Mouse (Mus musculus): ENCODE data around the gene Tmem243. TPM values are rescaled to one million over a fixed set of nuclear protein-coding genes. Genes with fewer than 3 reads are reported as not detected.

Tmem243 gene
- polyA plus RNA-seq, 1 experiment from 2014 or later = 20.7 TPM

DNA sequence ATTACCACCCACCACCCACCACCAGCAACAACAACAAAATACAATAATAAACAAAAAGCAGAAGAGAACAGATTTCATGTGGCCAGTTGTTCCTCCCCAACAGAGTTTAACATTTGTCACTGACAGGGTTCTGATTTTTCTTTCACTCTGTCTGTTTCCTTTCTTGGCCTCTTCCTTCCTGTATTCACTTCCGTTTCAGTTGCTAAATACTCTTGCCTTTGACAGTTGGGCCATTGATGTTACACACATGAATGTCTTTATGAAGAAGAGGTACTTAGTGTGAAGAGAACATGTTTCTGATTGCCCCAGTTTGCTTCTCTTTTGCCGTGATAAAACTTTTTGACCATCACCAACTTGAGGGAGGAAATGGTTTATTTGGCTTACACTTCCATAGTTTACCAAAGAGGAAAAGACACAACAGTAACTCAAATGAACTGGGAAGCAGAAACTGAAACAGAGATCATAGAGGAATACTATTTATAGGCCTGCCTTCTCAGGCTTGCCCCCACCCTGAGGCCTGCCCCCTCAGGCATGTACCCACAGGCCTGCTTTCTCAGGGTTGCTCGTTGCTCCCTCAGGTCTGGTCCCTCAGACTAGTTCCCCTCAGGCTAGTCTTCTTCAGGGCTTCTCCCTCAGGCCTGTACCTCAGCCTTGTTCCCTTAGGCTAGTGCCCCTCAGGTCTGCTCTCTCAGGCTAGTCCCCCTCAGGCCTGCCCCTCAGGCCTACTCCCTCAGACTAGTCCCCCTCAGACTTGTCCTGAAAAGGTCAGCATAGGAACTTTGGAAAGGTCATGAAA is 13.3 kb upstream of the Tmem243 start:
- H3K4me1 ChIP-seq = no peaks in the 10 kb centered on the region
- ATAC-seq (replicated peaks; ENCODE audit: low FRiP score) = peak; percentile 25; the same call in 1 of the 2 replicates
- WGBS = 75% methylated on average over 3 of the region's 3 CpGs
- H3K4me3 ChIP-seq (replicated peaks) = no peak overlapping the region
- no peaks in the 10 kb centered on the region for H3K27me3 ChIP-seq
- no peaks in the 10 kb centered on the region for H3K9me3 ChIP-seq (replicated peaks)
- H3K9ac ChIP-seq = no peak overlapping the region
- no peaks in the 10 kb centered on the region for H3K36me3 ChIP-seq
- no peak overlapping the region for H3K27ac ChIP-seq
- no peak overlapping the region for H3K4me2 ChIP-seq

GRCm38 (mm10) chr5:9090493-9091106 is 9.9 kb upstream of the Tmem243 start:
- ATAC-seq (replicated peaks; ENCODE audit: low FRiP score) = no peak
- no peaks in the 10 kb centered on the region for H3K4me1 ChIP-seq
- no peak overlapping the region for H3K9ac ChIP-seq
- H3K4me3 ChIP-seq (replicated peaks) = no peak overlapping the region
- no peaks in the 10 kb centered on the region for H3K36me3 ChIP-seq
- no peak overlapping the region for H3K27ac ChIP-seq
- no peak overlapping the region for H3K4me2 ChIP-seq
- H3K27me3 ChIP-seq = no peaks in the 10 kb centered on the region
- no peaks in the 10 kb centered on the region for H3K9me3 ChIP-seq (replicated peaks)
- 73% methylated on average over 6 of the region's 6 CpGs for WGBS

DNA sequence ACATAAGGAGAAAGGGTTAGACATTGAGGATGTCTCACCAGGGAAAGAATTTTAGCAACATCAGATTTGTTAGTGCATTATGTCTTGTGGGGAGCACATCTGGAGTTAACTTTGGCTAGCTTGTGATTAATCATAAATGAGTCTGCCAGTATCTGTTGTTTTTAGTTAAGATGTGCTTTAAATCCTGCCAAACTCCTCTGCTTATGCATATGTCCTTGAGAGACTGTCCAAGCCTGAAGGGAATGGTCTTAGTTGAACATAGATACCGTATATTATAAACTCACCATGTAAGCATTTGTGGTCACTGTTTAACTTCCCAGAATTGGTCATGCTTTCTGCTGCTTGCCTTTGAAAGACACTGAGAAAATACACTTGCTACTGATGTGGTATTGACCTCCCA is 7.8 kb upstream of the Tmem243 start:
- 86% methylated on average over 1 of the region's 1 CpGs for WGBS
- H3K4me2 ChIP-seq = no peak overlapping the region
- no peak for ATAC-seq (replicated peaks; ENCODE audit: low FRiP score)
- no peaks in the 10 kb centered on the region for H3K27me3 ChIP-seq
- no peaks in the 10 kb centered on the region for H3K36me3 ChIP-seq
- H3K9me3 ChIP-seq (replicated peaks) = peaks cover 5% of the 10 kb centered on the region; the same call in 1 of the 2 replicates
- no peaks in the 10 kb centered on the region for H3K4me1 ChIP-seq
- no peak overlapping the region for H3K27ac ChIP-seq
- no peak overlapping the region for H3K9ac ChIP-seq
- no peak overlapping the region for H3K4me3 ChIP-seq (replicated peaks)

DNA sequence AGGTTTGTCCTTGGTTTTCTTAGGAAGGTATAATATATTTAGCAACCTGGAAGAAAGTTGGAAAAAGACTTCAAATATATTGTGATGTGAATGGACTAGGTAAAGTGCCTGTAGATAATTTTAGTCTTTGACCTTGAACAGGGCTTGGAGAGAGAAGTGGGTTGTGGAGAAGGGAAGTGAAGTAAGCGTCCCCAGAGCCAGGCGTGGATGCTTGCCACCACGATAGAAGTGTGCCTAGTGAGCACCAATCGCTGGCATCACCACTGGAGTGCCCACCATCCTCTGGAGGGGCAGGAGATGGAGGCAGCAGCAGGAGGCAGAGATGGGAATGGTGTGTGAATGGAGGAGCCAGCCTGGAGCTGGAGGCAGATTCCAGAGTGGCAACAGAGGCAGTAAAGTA is 7.0 kb upstream of the Tmem243 start:
- WGBS = 82% methylated on average over 4 of the region's 4 CpGs
- Histone ChIP-seq H3K9me3 (replicated peaks) (peaks cover 5% of the 10 kb centered on the region; the same call in 1 of the 2 replicates), H3K27ac (no peak overlapping the region), H3K4me1 (no peaks in the 10 kb centered on the region), H3K4me3 (replicated peaks) (no peak overlapping the region), H3K27me3 (no peaks in the 10 kb centered on the region), H3K9ac (no peak overlapping the region), H3K36me3 (no peaks in the 10 kb centered on the region), H3K4me2 (no peak overlapping the region)
- no peak for ATAC-seq (replicated peaks; ENCODE audit: low FRiP score)

GRCm38 (mm10) chr5:9100849-9101801 is 657 bp downstream of the Tmem243 start:
- peak overlapping the region; percentile 30 for H3K27ac ChIP-seq
- ATAC-seq (replicated peaks; ENCODE audit: low FRiP score) = peak; percentile 80
- H3K9ac ChIP-seq = peak overlapping the region; percentile 82
- H3K4me2 ChIP-seq = peak overlapping the region; percentile 73
- H3K9me3 ChIP-seq (replicated peaks) = peaks cover 4% of the 10 kb centered on the region; the same call in 1 of the 2 replicates
- H3K4me1 ChIP-seq = peaks cover 8% of the 10 kb centered on the region
- H3K4me3 ChIP-seq (replicated peaks) = peak overlapping the region; percentile 79
- no peaks in the 10 kb centered on the region for H3K36me3 ChIP-seq
- WGBS = under 1% methylated on average over 77 of the region's 83 CpGs
- peaks cover 9% of the 10 kb centered on the region; the same call in 1 of the 2 replicates for H3K27me3 ChIP-seq

- no peak overlapping the region for H3K27ac ChIP-seq
- H3K4me3 ChIP-seq (replicated peaks) = no peak overlapping the region
- no peak for ATAC-seq (replicated peaks; ENCODE audit: low FRiP score)
- H3K9me3 ChIP-seq (replicated peaks) = no peaks in the 10 kb centered on the region
- H3K4me1 ChIP-seq = peaks cover 13% of the 10 kb centered on the region
- H3K27me3 ChIP-seq = peaks cover 9% of the 10 kb centered on the region; the same call in 1 of the 2 replicates
- H3K4me2 ChIP-seq = no peak overlapping the region
- no peaks in the 10 kb centered on the region for H3K36me3 ChIP-seq
- no peak overlapping the region for H3K9ac ChIP-seq
- 97% methylated on average over 2 of the region's 2 CpGs for WGBS
These were observed 2.2 kb downstream of the Tmem243 start for GRCm38 (mm10) chr5:9102696-9103095.

- WGBS = 85% methylated on average over 8 of the region's 8 CpGs
- Histone ChIP-seq H3K4me3 (replicated peaks) (no peak overlapping the region), H3K27ac (no peak overlapping the region), H3K27me3 (peaks cover 6% of the 10 kb centered on the region; the same call in 1 of the 2 replicates), H3K9me3 (replicated peaks) (no peaks in the 10 kb centered on the region), H3K36me3 (no peaks in the 10 kb centered on the region), H3K9ac (no peak overlapping the region), H3K4me1 (peaks cover 13% of the 10 kb centered on the region), H3K4me2 (no peak overlapping the region)
- no peak for ATAC-seq (replicated peaks; ENCODE audit: low FRiP score)
These were observed 3.5 kb downstream of the Tmem243 start for GRCm38 (mm10) chr5:9103958-9104357.

GRCm38 (mm10) chr5:9106806-9107205 is 6.3 kb downstream of the Tmem243 start:
- H3K9me3 ChIP-seq (replicated peaks) = no peaks in the 10 kb centered on the region
- no peak for ATAC-seq (replicated peaks; ENCODE audit: low FRiP score)
- H3K9ac ChIP-seq = no peak overlapping the region
- no peak overlapping the region for H3K4me3 ChIP-seq (replicated peaks)
- no peak overlapping the region for H3K4me2 ChIP-seq
- 80% methylated on average over 6 of the region's 6 CpGs for WGBS
- H3K4me1 ChIP-seq = peaks cover 8% of the 10 kb centered on the region
- no peak overlapping the region for H3K27ac ChIP-seq
- H3K36me3 ChIP-seq = no peaks in the 10 kb centered on the region
- peaks cover 4% of the 10 kb centered on the region; the same call in 1 of the 2 replicates for H3K27me3 ChIP-seq

- Histone ChIP-seq H3K36me3 (no peaks in the 10 kb centered on the region), H3K4me3 (replicated peaks) (no peak overlapping the region), H3K4me1 (peaks cover 5% of the 10 kb centered on the region; the same call in 1 of the 2 replicates), H3K9me3 (replicated peaks) (no peaks in the 10 kb centered on the region), H3K9ac (no peak overlapping the region), H3K4me2 (no peak overlapping the region), H3K27ac (no peak overlapping the region), H3K27me3 (peaks cover 3% of the 10 kb centered on the region; the same call in 1 of the 2 replicates)
- whole genome bisulfite sequencing = 70% methylated on average over 8 of the region's 8 CpGs
- ATAC-seq (replicated peaks; ENCODE audit: low FRiP score) = no peak
These were observed 7.0 kb downstream of the Tmem243 start for GRCm38 (mm10) chr5:9107296-9108089.

GRCm38 (mm10) chr5:9108490-9108889 is 8.0 kb downstream of the Tmem243 start:
- 15% methylated on average over 5 of the region's 5 CpGs for WGBS
- peak; percentile 88 for ATAC-seq (replicated peaks; ENCODE audit: low FRiP score)

DNA sequence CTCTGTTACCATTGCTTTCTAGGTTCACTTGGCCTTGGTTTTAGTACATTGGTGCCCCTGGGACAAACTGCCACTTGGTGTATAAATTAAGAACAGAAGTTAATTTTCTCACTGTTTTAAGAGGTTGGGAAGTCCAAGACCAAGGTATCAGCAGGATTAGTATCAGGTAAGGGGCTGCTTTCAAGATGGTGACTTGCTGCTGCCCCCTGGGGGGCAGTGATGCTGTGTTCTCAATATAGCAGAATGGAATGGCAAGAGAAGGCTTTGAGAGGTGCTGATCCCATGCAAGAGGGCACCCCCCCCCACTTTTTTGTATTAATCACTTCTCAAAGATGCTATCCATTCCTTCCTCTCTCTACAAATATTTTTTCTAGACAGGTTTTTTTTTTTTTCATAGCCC is 9.1 kb downstream of the Tmem243 start:
- no peak overlapping the region for H3K9ac ChIP-seq
- H3K4me1 ChIP-seq = peaks cover 5% of the 10 kb centered on the region; the same call in 1 of the 2 replicates
- H3K27me3 ChIP-seq = no peaks in the 10 kb centered on the region
- H3K4me2 ChIP-seq = no peak overlapping the region
- no peak for ATAC-seq (replicated peaks; ENCODE audit: low FRiP score)
- no peaks in the 10 kb centered on the region for H3K36me3 ChIP-seq
- no peak overlapping the region for H3K4me3 ChIP-seq (replicated peaks)
- H3K9me3 ChIP-seq (replicated peaks) = no peaks in the 10 kb centered on the region
- no peak overlapping the region for H3K27ac ChIP-seq

More at GRCm38 (mm10) chr5:9108490-9108889, 8.0 kb downstream of the Tmem243 start:
- peaks cover 5% of the 10 kb centered on the region; the same call in 1 of the 2 replicates for H3K4me1 ChIP-seq
- no peak overlapping the region for H3K27ac ChIP-seq
- no peaks in the 10 kb centered on the region for H3K9me3 ChIP-seq (replicated peaks)
- no peak overlapping the region for H3K4me3 ChIP-seq (replicated peaks)
- no peaks in the 10 kb centered on the region for H3K36me3 ChIP-seq
- H3K9ac ChIP-seq = no peak overlapping the region
- H3K27me3 ChIP-seq = no peaks in the 10 kb centered on the region
- H3K4me2 ChIP-seq = no peak overlapping the region
